Mouse (Mus musculus): ENCODE data around the gene Stx8.

- no peak for TF ChIP-seq CTCF (IDR thresholded peaks at IDR 0.05; ENCODE audit: insufficient read depth, low read length)
- TF ChIP-seq POLR2A (IDR thresholded peaks at IDR 0.05; ENCODE audit: borderline replicate concordance, extremely low read depth, low read depth, low read length) = no peak
Observed at GRCm38 (mm10) chr11:68119136-68119535, 153.1 kb downstream of the Stx8 start.
